Comparison of ENCODE assay signal across 16 mouse cellular contexts in the genomic region with DNA sequence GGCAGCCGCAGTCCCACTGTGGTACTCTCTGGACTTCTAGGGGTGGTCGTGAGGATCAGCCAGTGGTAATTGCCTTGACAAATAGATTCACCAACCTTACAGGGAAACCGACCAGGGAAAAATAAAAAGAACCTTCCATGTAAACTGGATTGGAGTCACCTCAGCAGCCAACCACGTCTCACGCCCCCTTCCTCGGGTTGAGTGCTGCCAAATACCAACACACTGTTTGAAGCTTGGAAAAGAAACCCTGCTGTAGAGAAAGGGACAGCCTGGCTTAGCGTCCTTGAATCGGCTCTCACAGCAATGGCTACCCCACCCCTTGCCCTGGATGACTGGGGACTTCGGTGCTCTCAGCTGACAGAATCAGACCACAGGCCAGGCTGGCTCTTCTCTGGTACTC.
DNase-seq lines count a peak whose midpoint lies in the region; ATAC-seq and TF ChIP-seq lines count a peak whose summit lies in the region.
"Had no signal": no experiment of that assay in that cellular context is flagged by ENCODE, and none has a peak within 500 bp of the region (broad histone marks: within the 10 kb centered on the region; RNA-seq: fewer than 3 reads in every experiment).

No protein-coding gene starts in this region.

- no peaks in the 10 kb centered on the region for H3K9me3 ChIP-seq in forebrain, embryonic 16.5 days (ENCODE audit: control insufficient read depth, low read length)
- H3K9me3 ChIP-seq in hindbrain, embryonic 14.5 days (ENCODE audit: control insufficient read depth, low read length): no peaks in the 10 kb centered on the region
- H3K9me3 ChIP-seq in midbrain, embryonic 16.5 days (replicated peaks; ENCODE audit: control insufficient read depth, low read length, poor library complexity, severe bottlenecking): no peaks in the 10 kb centered on the region
- H3K9me3 ChIP-seq: heart, embryonic 13.5 days; stomach, embryonic 15.5 days had no signal

- H3K9ac ChIP-seq in forebrain, embryonic 16.5 days (replicated peaks; ENCODE audit: low read depth, low read length): no peak overlapping the region
- H3K9ac ChIP-seq in hindbrain, embryonic 14.5 days: no peak overlapping the region
- no peak overlapping the region for H3K9ac ChIP-seq in midbrain, embryonic 16.5 days (ENCODE audit: low read depth, low read length)
- H3K9ac ChIP-seq: heart, embryonic 13.5 days; stomach, embryonic 15.5 days had no signal

- intact Hi-C loops in left cerebral cortex, adult 2 months (cut with DNase I): no loop called here

- no peak for ATAC-seq in forebrain, embryonic 16.5 days
- ATAC-seq in hindbrain, embryonic 14.5 days (ENCODE audit: low FRiP score): no peak
- ATAC-seq in midbrain, embryonic 16.5 days: no peak; the same call in 1 of the 2 replicates

- WGBS in forebrain, embryonic 16.5 days: 63% methylated on average over 9 of the region's 9 CpGs
- 64% methylated on average over 9 of the region's 9 CpGs for WGBS in hindbrain, embryonic 14.5 days
- 63% methylated on average over 9 of the region's 9 CpGs for WGBS in midbrain, embryonic 16.5 days

- no peak overlapping the region for H3K4me2 ChIP-seq in forebrain, embryonic 16.5 days (ENCODE audit: low read length)
- H3K4me2 ChIP-seq in hindbrain, embryonic 14.5 days (replicated peaks): no peak overlapping the region
- H3K4me2 ChIP-seq in midbrain, embryonic 16.5 days (ENCODE audit: low read length): no peak overlapping the region
- H3K4me2 ChIP-seq: heart, embryonic 13.5 days; stomach, embryonic 15.5 days had no signal

- no peak for TF ChIP-seq CTCF in left cerebral cortex, adult 2 months (IDR thresholded peaks at IDR 0.05)

- peak overlapping the region; percentile 63; the same call in 1 of the 2 replicates for H3K27ac ChIP-seq in left cerebral cortex, adult 2 months
- peak overlapping the region; percentile 78 for H3K27ac ChIP-seq in forebrain, embryonic 16.5 days (ENCODE audit: low read length)
- H3K27ac ChIP-seq in hindbrain, embryonic 14.5 days: peak overlapping the region; percentile 72; the same call in 1 of the 2 replicates
- peak overlapping the region; percentile 84 for H3K27ac ChIP-seq in midbrain, embryonic 16.5 days (ENCODE audit: low read length)
- H3K27ac ChIP-seq: heart, embryonic 13.5 days; stomach, embryonic 15.5 days had no signal

- H3K4me1 ChIP-seq in forebrain, embryonic 16.5 days (replicated peaks; ENCODE audit: control insufficient read depth, insufficient read depth, low read length): peaks cover 45% of the 10 kb centered on the region
- H3K4me1 ChIP-seq in hindbrain, embryonic 14.5 days (replicated peaks; ENCODE audit: control insufficient read depth, insufficient read depth, low read length): peaks cover 30% of the 10 kb centered on the region
- H3K4me1 ChIP-seq in midbrain, embryonic 16.5 days (ENCODE audit: control insufficient read depth, insufficient read depth, low read length): peaks cover 28% of the 10 kb centered on the region

- H3K4me3 ChIP-seq in left cerebral cortex, adult 2 months: no peak overlapping the region
- H3K4me3 ChIP-seq in forebrain, embryonic 16.5 days (replicated peaks; ENCODE audit: low read length): no peak overlapping the region
- no peak overlapping the region for H3K4me3 ChIP-seq in hindbrain, embryonic 14.5 days (replicated peaks; ENCODE audit: low read length)
- no peak overlapping the region for H3K4me3 ChIP-seq in midbrain, embryonic 16.5 days (ENCODE audit: low read depth, low read length)
- H3K4me3 ChIP-seq: heart, embryonic 13.5 days; stomach, embryonic 15.5 days had no signal

- DNase-seq in left cerebral cortex, adult 2 months (ENCODE audit: extremely low spot score in 1 of 2, low spot score in 2 of 2): no peak
- no peak for DNase-seq in left cerebral cortex, adult 8-10 months (ENCODE audit: low spot score in 2 of 2)
- DNase-seq in hindbrain, embryonic 14.5 days (ENCODE audit: low spot score): no peak
- DNase-seq in urinary bladder, postnatal 25 days (ENCODE audit: low spot score): no peak
- no peak for DNase-seq in layer of hippocampus, adult 8-10 months (ENCODE audit: low spot score in 2 of 2)
- DNase-seq: cerebellum, adult 11 months; cerebellum, postnatal 14 days; kidney, adult 11 months; kidney, postnatal 25 days; lung, adult 18-20 months; spleen, adult 18-20 months had no signal

- H3K36me3 ChIP-seq in forebrain, embryonic 16.5 days (ENCODE audit: control insufficient read depth, insufficient read depth): no peaks in the 10 kb centered on the region
- no peaks in the 10 kb centered on the region for H3K36me3 ChIP-seq in hindbrain, embryonic 14.5 days (replicated peaks; ENCODE audit: control insufficient read depth, insufficient read depth)
- no peaks in the 10 kb centered on the region for H3K36me3 ChIP-seq in midbrain, embryonic 16.5 days (ENCODE audit: control insufficient read depth, insufficient read depth, low read length)
- H3K36me3 ChIP-seq: G1E; heart, embryonic 13.5 days; stomach, embryonic 15.5 days had no signal

- no peaks in the 10 kb centered on the region for H3K27me3 ChIP-seq in forebrain, embryonic 16.5 days (replicated peaks; ENCODE audit: control insufficient read depth, insufficient read depth, low read length)
- no peaks in the 10 kb centered on the region for H3K27me3 ChIP-seq in hindbrain, embryonic 14.5 days (ENCODE audit: control insufficient read depth, insufficient read depth, low read length)
- H3K27me3 ChIP-seq in midbrain, embryonic 16.5 days (ENCODE audit: control insufficient read depth, insufficient read depth, low read depth, low read length): no peaks in the 10 kb centered on the region
- H3K27me3 ChIP-seq: stomach, embryonic 15.5 days had no signal
